Mouse (Mus musculus) naive thymus-derived CD4-positive, alpha-beta T cell, adult 5 months (primary cell): Measurements from ENCODE around the gene Olfr574. TPM values are rescaled to one million over a fixed set of nuclear protein-coding genes. Genes with fewer than 3 reads are reported as not detected.

Experiments used
- polyA plus RNA-seq: library from polyadenylated mRNA; unstranded; fragments of 100-300 nt; shearing (Covaris generic); gene quantifications from one replicate; pipeline ENCODE4 v1.2.1, GENCODE M21; 2017

Olfr574 gene
- polyA plus RNA-seq = not detected

DNA sequence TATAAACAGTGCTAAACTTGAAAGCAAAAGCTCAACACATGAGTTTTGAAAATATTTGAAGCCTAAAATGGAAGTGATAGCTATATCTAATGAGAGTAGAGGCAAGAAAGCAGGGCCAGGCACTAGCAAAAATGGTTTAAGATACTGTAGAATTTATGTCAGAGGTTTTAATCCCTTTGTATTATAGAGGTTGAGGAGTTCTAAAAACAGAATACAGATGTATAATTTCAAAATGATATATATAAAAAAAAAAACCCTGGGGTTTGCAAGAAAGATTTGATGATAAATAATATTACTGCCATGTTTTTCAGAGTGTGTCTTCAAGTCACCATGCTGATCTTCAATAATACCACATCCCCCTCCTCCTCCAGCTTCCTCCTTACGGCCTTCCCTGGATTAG is at the start of gene Olfr574:
Gene Olfr574, plus strand, starts transcription at position 301 of the 400 bp plus-strand sequence.

DNA sequence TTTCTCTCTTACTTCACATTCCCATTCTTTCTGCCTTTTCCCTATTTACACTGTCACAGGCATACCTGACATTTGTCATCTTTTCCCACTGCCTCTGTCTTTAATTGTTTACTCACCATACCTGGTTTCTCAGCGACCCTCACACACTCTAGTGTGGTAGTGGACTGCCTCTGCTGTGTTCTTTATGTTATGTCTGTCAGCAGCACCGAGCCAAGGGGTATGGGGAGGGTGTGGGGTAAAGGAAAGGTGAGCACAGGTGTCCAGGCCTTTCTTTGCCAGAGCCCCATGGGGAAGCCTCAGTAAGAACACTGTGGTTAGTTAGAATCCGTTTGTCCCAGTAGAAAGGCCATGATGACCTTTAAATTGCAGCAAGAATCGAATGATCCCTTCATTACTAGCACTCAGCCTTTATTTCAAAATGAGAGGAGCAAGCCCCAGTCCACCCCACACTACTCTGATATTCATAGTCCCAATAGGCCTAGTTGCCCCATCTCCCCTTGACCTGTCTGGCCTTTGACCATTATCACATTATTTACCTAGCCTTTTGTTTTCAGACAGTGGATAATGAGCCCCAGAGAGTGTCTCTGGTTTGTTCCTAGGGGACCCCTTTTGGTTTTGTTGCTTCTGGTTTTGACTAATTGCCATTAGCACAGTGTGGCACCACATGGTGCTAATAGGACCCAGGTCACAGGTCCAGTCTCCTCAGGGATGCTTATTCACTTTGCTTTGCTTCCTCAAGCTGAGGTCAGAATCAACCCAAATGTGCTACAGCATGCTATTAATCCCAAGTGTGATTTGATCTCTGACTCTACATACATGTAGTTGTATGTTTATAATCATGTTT is 31.0 kb upstream of the Olfr574 start, which contains the start of gene Olfr571:
Gene Olfr571, minus strand, starts transcription at position 505 of the 844 bp plus-strand sequence.

DNA sequence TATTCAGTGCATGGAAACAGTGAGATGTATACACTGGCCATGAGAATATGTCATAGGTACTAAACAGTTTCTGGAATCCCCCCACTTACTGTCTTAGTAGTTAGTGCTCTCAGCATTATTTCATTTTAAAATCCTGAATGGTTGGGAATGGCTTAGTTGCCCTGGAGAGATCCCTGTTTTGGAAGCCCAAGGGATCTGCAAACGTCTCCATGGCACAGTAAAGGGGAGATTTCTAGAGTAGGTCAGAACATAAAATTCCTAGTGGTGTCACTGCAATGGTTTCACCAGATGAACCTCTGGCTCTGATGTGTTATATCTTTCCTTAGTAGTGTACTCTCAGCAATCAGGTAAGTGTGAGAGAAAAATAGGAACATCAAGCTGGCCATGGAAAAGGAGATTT is 24.2 kb upstream of the Olfr574 start, which contains the start of gene Olfr572:
Gene Olfr572, plus strand, starts transcription at position 301 of the 400 bp plus-strand sequence.

DNA sequence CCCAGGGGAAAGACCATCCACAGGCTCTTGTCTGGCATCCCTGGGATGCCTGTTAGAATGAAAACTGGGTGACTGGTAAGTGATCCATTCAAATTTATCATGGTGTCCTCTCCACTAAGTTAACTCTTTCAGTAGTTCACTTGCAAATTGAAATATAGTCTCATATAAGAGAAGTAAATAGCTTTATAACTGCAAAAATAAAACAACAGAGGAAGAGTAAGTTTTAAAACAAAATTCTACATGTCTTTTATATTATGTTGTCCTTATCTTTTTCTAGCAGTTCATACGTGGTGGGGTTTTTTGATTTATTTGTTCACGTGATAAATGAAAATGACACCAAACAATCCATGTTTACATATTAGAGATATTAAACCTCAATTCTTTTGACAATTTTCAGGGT is 5.8 kb upstream of the Olfr574 start, which contains the start of gene Olfr573-ps1:
Gene Olfr573-ps1, minus strand, starts transcription at position 101 of the 400 bp plus-strand sequence.

DNA sequence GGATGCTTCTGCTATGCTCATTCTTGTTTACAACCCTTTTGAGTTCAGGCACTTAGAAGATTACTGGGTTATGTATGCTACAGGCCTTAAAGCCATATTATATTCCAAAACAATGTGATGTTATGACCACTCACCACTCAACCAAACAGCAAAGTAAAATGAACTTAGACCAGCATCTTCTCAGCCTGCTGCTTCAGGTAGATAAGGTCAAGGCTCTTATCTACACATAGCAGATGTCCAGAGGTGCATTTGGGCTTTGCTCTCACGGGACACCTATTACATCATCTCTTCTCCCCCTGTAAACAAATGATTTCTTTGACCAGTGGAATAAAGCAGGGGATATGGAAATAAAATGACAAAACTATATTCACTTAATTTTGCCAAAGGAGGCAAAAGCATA is 10.3 kb downstream of the Olfr574 start, which contains the start of gene Olfr575:
Gene Olfr575, minus strand, starts transcription at position 183 of the 400 bp plus-strand sequence.

DNA sequence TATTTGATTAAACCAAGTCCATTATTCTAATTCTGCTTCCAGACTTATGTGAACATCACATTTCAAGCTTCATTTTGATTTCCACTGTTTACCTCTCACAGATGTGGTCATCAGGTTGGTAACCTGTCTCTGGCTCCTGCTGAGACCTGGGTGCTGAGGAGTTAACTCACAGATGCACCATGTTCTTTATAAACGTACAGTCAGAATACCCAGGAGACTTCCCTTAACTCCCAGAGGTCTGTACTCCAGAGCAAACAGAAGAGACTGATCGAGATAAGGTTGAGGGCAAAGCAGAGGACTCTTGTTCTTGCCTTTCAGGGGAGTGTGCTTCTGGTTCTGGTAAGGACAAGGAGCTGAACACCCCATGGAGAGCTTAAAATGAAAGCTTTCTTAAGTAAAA is 14.1 kb downstream of the Olfr574 start, which contains the start of gene Olfr576:
Gene Olfr576, plus strand, starts transcription at position 301 of the 400 bp plus-strand sequence.

DNA sequence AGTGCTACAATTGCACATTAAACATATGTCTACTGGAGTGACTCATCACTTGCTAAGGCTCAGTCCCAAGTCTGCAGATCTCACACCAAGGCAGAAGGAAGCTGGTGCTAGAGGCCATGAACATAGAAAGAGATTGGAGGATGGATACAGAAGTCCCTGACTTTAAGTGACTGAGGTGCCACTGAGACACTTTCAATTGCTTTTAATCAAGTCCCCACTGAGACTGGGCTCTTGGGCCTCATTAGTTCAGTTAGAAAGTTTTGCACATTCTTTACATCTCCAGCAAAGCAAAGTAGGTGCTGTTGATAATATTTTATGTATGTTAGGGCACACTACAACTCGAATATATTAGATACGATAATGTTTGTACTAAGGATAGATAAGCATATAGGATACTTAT is 27.6 kb downstream of the Olfr574 start, which contains the start of gene Olfr577:
Gene Olfr577, minus strand, starts transcription at position 101 of the 400 bp plus-strand sequence.

DNA sequence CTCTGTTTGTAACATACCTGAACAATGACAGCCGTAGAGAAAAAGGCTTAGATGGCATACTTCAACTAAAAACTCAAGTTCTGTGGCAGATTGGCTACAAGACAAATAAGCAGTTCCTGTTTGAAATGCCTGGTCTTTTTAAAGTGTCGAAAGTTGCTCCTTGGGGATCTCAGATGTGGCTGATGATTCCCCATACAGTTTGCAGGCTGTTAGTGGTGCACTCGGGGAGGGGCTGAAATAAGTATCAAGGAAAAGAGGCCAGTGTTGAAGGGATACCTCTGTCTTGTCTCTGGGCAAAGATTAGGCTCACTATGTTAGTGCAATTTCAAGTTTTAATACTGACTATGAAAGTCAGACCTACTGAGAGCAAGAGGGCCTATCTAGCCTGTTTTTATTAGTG is 41.0 kb downstream of the Olfr574 start, which contains the start of gene Olfr578:
Gene Olfr578, minus strand, starts transcription at position 101 of the 400 bp plus-strand sequence.

Other genes starting within 250 kb of the Olfr574 start
- gene Olfr558, start 246.3 kb upstream of the Olfr574 start, polyA plus RNA-seq = not detected
- gene Olfr33, start 229.4 kb upstream of the Olfr574 start, polyA plus RNA-seq = not detected
- gene Olfr559, start 221.0 kb upstream of the Olfr574 start, polyA plus RNA-seq = not detected
- not detected for gene Olfr560, start 189.1 kb upstream of the Olfr574 start, polyA plus RNA-seq
- gene Olfr78, start 189.0 kb upstream of the Olfr574 start, polyA plus RNA-seq = not detected
- gene Olfr561, start 177.2 kb upstream of the Olfr574 start, polyA plus RNA-seq = not detected
- gene Olfr564, start 145.0 kb upstream of the Olfr574 start, polyA plus RNA-seq = not detected
- not detected for gene Olfr566, start 89.7 kb upstream of the Olfr574 start, polyA plus RNA-seq
- gene Olfr568, start 71.3 kb upstream of the Olfr574 start, polyA plus RNA-seq = 0.37 TPM
- not detected for gene Olfr569, start 57.6 kb upstream of the Olfr574 start, polyA plus RNA-seq
- gene Olfr570, start 53.9 kb upstream of the Olfr574 start, polyA plus RNA-seq = not detected
- gene Olfr571, start 30.9 kb upstream of the Olfr574 start, polyA plus RNA-seq = not detected
- not detected for gene Olfr572, start 24.1 kb upstream of the Olfr574 start, polyA plus RNA-seq
- 0.66 TPM for gene Olfr573-ps1, start 5.9 kb upstream of the Olfr574 start, polyA plus RNA-seq
- gene Olfr575, start 10.3 kb downstream of the Olfr574 start, polyA plus RNA-seq = not detected
- not detected for gene Olfr576, start 14.2 kb downstream of the Olfr574 start, polyA plus RNA-seq
- not detected for gene Olfr577, start 27.5 kb downstream of the Olfr574 start, polyA plus RNA-seq
- not detected for gene Olfr578, start 40.9 kb downstream of the Olfr574 start, polyA plus RNA-seq
- gene Olfr582, start 89.6 kb downstream of the Olfr574 start, polyA plus RNA-seq = not detected
- gene Olfr583, start 102.8 kb downstream of the Olfr574 start, polyA plus RNA-seq = not detected
- not detected for gene Olfr584, start 133.4 kb downstream of the Olfr574 start, polyA plus RNA-seq
- not detected for gene Olfr585, start 149.3 kb downstream of the Olfr574 start, polyA plus RNA-seq
- gene Olfr586, start 177.2 kb downstream of the Olfr574 start, polyA plus RNA-seq = not detected
- 0.12 TPM for gene Olfr588-ps1, start 192.4 kb downstream of the Olfr574 start, polyA plus RNA-seq
- not detected for gene Olfr589, start 207.9 kb downstream of the Olfr574 start, polyA plus RNA-seq
- not detected for gene Olfr591, start 229.9 kb downstream of the Olfr574 start, polyA plus RNA-seq
- gene Olfr592, start 236.3 kb downstream of the Olfr574 start, polyA plus RNA-seq = not detected